ENCODE assay signal across 16 mouse cellular contexts in genomic region chr3:33350986-33351385, GRCm38 (mm10).
DNase-seq lines count a peak whose midpoint lies in the region; ATAC-seq and TF ChIP-seq lines count a peak whose summit lies in the region.
"Had no signal": no experiment of that assay in that cellular context is flagged by ENCODE, and none has a peak within 500 bp of the region (broad histone marks: within the 10 kb centered on the region; RNA-seq: fewer than 3 reads in every experiment).

No protein-coding gene starts in this region.

- no peaks in the 10 kb centered on the region for H3K36me3 ChIP-seq in heart, embryonic 11.5 days (ENCODE audit: control insufficient read depth, insufficient read depth, low read length)
- H3K36me3 ChIP-seq in lung, embryonic 15.5 days: no peaks in the 10 kb centered on the region
- H3K36me3 ChIP-seq in hindbrain, embryonic 10.5 days: no peaks in the 10 kb centered on the region
- H3K36me3 ChIP-seq in hindbrain, postnatal 0 days (ENCODE audit: insufficient read depth, low read length): no peaks in the 10 kb centered on the region
- H3K36me3 ChIP-seq: embryonic facial prominence, embryonic 13.5 days; liver, embryonic 15.5 days had no signal

- TF ChIP-seq CTCF in brain, embryonic 14.5 days (IDR thresholded peaks at IDR 0.05; ENCODE audit: borderline replicate concordance, extremely low read depth, insufficient read depth, insufficient read length): no peak
- no peak for TF ChIP-seq CTCF in hindbrain, postnatal 0 days (IDR thresholded peaks at IDR 0.05; ENCODE audit: low read depth)

- H3K4me2 ChIP-seq in heart, embryonic 11.5 days: no peak overlapping the region
- H3K4me2 ChIP-seq in lung, embryonic 15.5 days: no peak overlapping the region
- no peak overlapping the region for H3K4me2 ChIP-seq in hindbrain, postnatal 0 days (ENCODE audit: low read depth, low read length)
- H3K4me2 ChIP-seq: embryonic facial prominence, embryonic 13.5 days; liver, embryonic 15.5 days had no signal

- H3K9ac ChIP-seq in heart, embryonic 11.5 days (ENCODE audit: low read depth, low read length): no peak overlapping the region
- no peak overlapping the region for H3K9ac ChIP-seq in lung, embryonic 15.5 days
- H3K9ac ChIP-seq in hindbrain, postnatal 0 days (replicated peaks; ENCODE audit: low read length): no peak overlapping the region
- H3K9ac ChIP-seq: embryonic facial prominence, embryonic 13.5 days; liver, embryonic 15.5 days had no signal

- H3K27ac ChIP-seq in heart, embryonic 11.5 days (ENCODE audit: low read depth, low read length): no peak overlapping the region
- H3K27ac ChIP-seq in lung, embryonic 15.5 days: no peak overlapping the region
- no peak overlapping the region for H3K27ac ChIP-seq in hindbrain, embryonic 10.5 days
- H3K27ac ChIP-seq in hindbrain, postnatal 0 days: no peak overlapping the region
- H3K27ac ChIP-seq: embryonic facial prominence, embryonic 13.5 days; kidney, postnatal 0 days; liver, embryonic 15.5 days had no signal

- H3K4me3 ChIP-seq in heart, embryonic 11.5 days (ENCODE audit: low read depth, low read length): no peak overlapping the region
- no peak overlapping the region for H3K4me3 ChIP-seq in lung, embryonic 15.5 days
- H3K4me3 ChIP-seq in hindbrain, embryonic 10.5 days: no peak overlapping the region
- H3K4me3 ChIP-seq in hindbrain, postnatal 0 days (ENCODE audit: low read length): no peak overlapping the region
- H3K4me3 ChIP-seq: embryonic facial prominence, embryonic 13.5 days; liver, embryonic 15.5 days had no signal

- 61% methylated on average over 6 of the region's 6 CpGs for WGBS in heart, embryonic 11.5 days (ENCODE audit: insufficient replicate concordance)
- WGBS in lung, embryonic 15.5 days: 35% methylated on average over 6 of the region's 6 CpGs
- 70% methylated on average over 6 of the region's 6 CpGs for WGBS in hindbrain, embryonic 10.5 days
- 49% methylated on average over 6 of the region's 6 CpGs for WGBS in hindbrain, postnatal 0 days

- H3K9me3 ChIP-seq in heart, embryonic 11.5 days (replicated peaks; ENCODE audit: control insufficient read depth, low read length): no peaks in the 10 kb centered on the region
- H3K9me3 ChIP-seq in lung, embryonic 15.5 days: no peaks in the 10 kb centered on the region
- H3K9me3 ChIP-seq in hindbrain, embryonic 10.5 days: no peaks in the 10 kb centered on the region
- H3K9me3 ChIP-seq in hindbrain, postnatal 0 days (ENCODE audit: low read length): no peaks in the 10 kb centered on the region
- H3K9me3 ChIP-seq: embryonic facial prominence, embryonic 13.5 days; liver, embryonic 15.5 days had no signal

- DNase-seq in heart, postnatal 10 days: peak; percentile 18
- no peak for DNase-seq in lung, postnatal 14 days
- DNase-seq in brain, embryonic 14.5 days (ENCODE audit: low read depth): peak; percentile 11
- DNase-seq in layer of hippocampus, adult 8-10 months (ENCODE audit: low spot score in 2 of 2): peak; percentile 25 to 29
- DNase-seq in hindbrain, embryonic 10.5 days (ENCODE audit: low spot score): no peak
- no peak for DNase-seq in hindbrain, postnatal 0 days (ENCODE audit: low spot score)
- DNase-seq: adrenal gland, postnatal 14 days; cerebellum, postnatal 25 days; gastrocnemius, postnatal 36 days had no signal

- no peak for ATAC-seq in heart, embryonic 11.5 days (replicated peaks; ENCODE audit: insufficient number of reproducible peaks, low FRiP score, low TSS enrichment)
- ATAC-seq in lung, embryonic 15.5 days (ENCODE audit: borderline replicate concordance, extremely low read depth, low FRiP score, low TSS enrichment): peak; percentile 42; the same call in 1 of the 2 replicates
- no peak for ATAC-seq in hindbrain, postnatal 0 days
- ATAC-seq: forebrain, embryonic 14.5 days; inflammation-experienced regulatory T-cells, adult 6 months had no signal

- H3K27me3 ChIP-seq in heart, embryonic 11.5 days (ENCODE audit: control insufficient read depth, insufficient read depth, low read length): no peaks in the 10 kb centered on the region
- H3K27me3 ChIP-seq in lung, embryonic 15.5 days: no peaks in the 10 kb centered on the region
- H3K27me3 ChIP-seq in hindbrain, embryonic 10.5 days (ENCODE audit: insufficient read depth, poor library complexity, severe bottlenecking): no peaks in the 10 kb centered on the region
- no peaks in the 10 kb centered on the region for H3K27me3 ChIP-seq in hindbrain, postnatal 0 days (ENCODE audit: insufficient read depth, low read length)
- H3K27me3 ChIP-seq: embryonic facial prominence, embryonic 13.5 days; liver, embryonic 15.5 days had no signal

- TF ChIP-seq POLR2A in brain, embryonic 14.5 days (IDR thresholded peaks at IDR 0.05; ENCODE audit: borderline replicate concordance, extremely low read depth, insufficient read depth, insufficient read length, poor library complexity, severe bottlenecking): no peak

- intact Hi-C loops in heart, postnatal 10 days (cut with DNase I): no loop called here

- no peaks in the 10 kb centered on the region for H3K4me1 ChIP-seq in heart, embryonic 11.5 days (ENCODE audit: control insufficient read depth, insufficient read depth, low read length)
- H3K4me1 ChIP-seq in lung, embryonic 15.5 days: peaks cover 5% of the 10 kb centered on the region; the same call in 1 of the 2 replicates
- no peaks in the 10 kb centered on the region for H3K4me1 ChIP-seq in hindbrain, embryonic 10.5 days (replicated peaks)
- no peaks in the 10 kb centered on the region for H3K4me1 ChIP-seq in hindbrain, postnatal 0 days (ENCODE audit: insufficient read depth, low read length)
- H3K4me1 ChIP-seq: embryonic facial prominence, embryonic 13.5 days; liver, embryonic 15.5 days had no signal

Comparison
In these comparisons a context has a peak if more than half of its experiments do, and no peak if none do; other contexts are left out.
1. DNase-seq: peak in heart, postnatal 10 days (2 of 2), brain, embryonic 14.5 days (single experiment) and layer of hippocampus, adult 8-10 months (2 of 2); none in lung, postnatal 14 days (single experiment), hindbrain, embryonic 10.5 days (single experiment) and hindbrain, postnatal 0 days (single experiment).